Mouse (Mus musculus) neural tube, embryonic 12.5 days (tissue): ENCODE data around the gene Duxbl3. TPM values are rescaled to one million over a fixed set of nuclear protein-coding genes. Genes with fewer than 3 reads are reported as not detected.

ENCODE experiments used
- ATAC-seq: fragments of 200-750 bp; cut with Nextera tagmentation; 2 replicates; pipeline ENCODE4 v1.8.0; 2017; ENCODE audit warnings: low read depth, mild to moderate bottlenecking, moderate TSS enrichment, moderate library complexity; ENCODE audit not compliant: low FRiP score
- H3K27ac ChIP-seq: fragments of 300-500 bp; sonication (generic); 2 replicates; pipeline ENCODE4 v1.5.1; 2016
- H3K27me3 ChIP-seq: fragments of 300-500 bp; sonication (generic); replicated peaks from 2 replicates; pipeline ENCODE4 v1.6.1; 2016; ENCODE audit warnings: mild to moderate bottlenecking
- H3K36me3 ChIP-seq: fragments of 300-500 bp; sonication (generic); 2 replicates; pipeline ENCODE4 v1.6.1; 2016; ENCODE audit warnings: mild to moderate bottlenecking
- H3K4me1 ChIP-seq: fragments of 300-500 bp; sonication (generic); 2 replicates; pipeline ENCODE4 v1.6.1; 2016
- H3K4me2 ChIP-seq: fragments of 300-500 bp; sonication (generic); replicated peaks from 2 replicates; pipeline ENCODE4 v1.6.1; 2016; ENCODE audit warnings: mild to moderate bottlenecking
- H3K4me3 ChIP-seq: fragments of 300-500 bp; sonication (generic); 2 replicates; pipeline ENCODE4 v1.5.1; 2016
- H3K9ac ChIP-seq: fragments of 300-500 bp; sonication (generic); 2 replicates; pipeline ENCODE4 v1.6.1; 2016; ENCODE audit warnings: mild to moderate bottlenecking
- H3K9me3 ChIP-seq: fragments of 300-500 bp; sonication (generic); 2 replicates; pipeline ENCODE4 v1.6.1; 2016; ENCODE audit warnings: mild to moderate bottlenecking
- WGBS: fragments of 180-500 bp; shearing (Covaris S2); methylation state at CpG from one replicate; pipeline ENCODE4 v1.1.7; 2016; 5-methylcytosine and 5-hydroxymethylcytosine counted together
- polyA plus RNA-seq: library from polyadenylated mRNA; unstranded; fragments of >200 nt; fragmentation: Nextera tagmentation; extraction: Ambion mirVana; gene quantifications from 2 replicates; pipeline ENCODE4 v1.2.1, GENCODE M21; 2016

The Duxbl3 gene
- polyA plus RNA-seq, 1 experiment from 2014 or later: 4.4 TPM

DNA sequence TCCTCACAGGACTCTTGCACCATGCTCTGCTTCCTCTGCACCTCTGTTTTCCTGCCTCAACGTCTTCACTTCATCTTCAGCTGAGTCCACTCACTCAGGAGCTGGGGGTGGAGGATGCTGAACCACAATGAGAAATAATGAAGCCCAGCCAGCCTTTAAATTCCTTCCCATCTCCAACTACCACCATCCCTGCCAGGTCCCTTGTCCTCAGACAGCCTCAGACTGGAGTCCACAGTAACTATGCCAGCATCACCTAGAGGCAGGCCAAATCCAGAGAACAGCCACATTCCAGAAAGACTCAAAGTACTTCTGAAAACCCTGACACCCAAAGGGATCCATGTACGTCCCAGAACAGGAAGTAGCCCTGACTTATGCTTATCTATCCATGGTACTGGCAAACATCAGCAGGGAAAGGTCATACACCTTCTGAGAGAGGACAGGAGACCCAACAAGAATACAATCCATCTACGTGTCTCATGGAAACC lies 58.5 kb downstream of the Duxbl3 start:
- H3K27me3 ChIP-seq: no peaks in the 10 kb centered on the region
- no peaks in the 10 kb centered on the region for H3K36me3 ChIP-seq
- no peak overlapping the region for H3K4me3 ChIP-seq
- 86% methylated on average over 3 of the region's 3 CpGs for WGBS
- no peak overlapping the region for H3K9ac ChIP-seq
- no peaks in the 10 kb centered on the region for H3K4me1 ChIP-seq
- no peak overlapping the region for H3K4me2 ChIP-seq
- H3K9me3 ChIP-seq: no peaks in the 10 kb centered on the region
- no peak overlapping the region for H3K27ac ChIP-seq
- no peak for ATAC-seq

Other genes starting within 250 kb of the Duxbl3 start
- gene Gm9780, start 215.3 kb upstream of the Duxbl3 start, polyA plus RNA-seq: 0.64 and 2.6 TPM in 2 replicates
- gene Tmem254c, start 190.6 kb upstream of the Duxbl3 start, polyA plus RNA-seq: 17.6 and 19.4 TPM in 2 replicates
- gene Cphx2, start 176.4 kb upstream of the Duxbl3 start, polyA plus RNA-seq: not detected in 2 replicates
- not detected in 2 replicates for gene Cphx3, start 175.7 kb upstream of the Duxbl3 start, polyA plus RNA-seq
- gene Duxbl2, start 139.6 kb upstream of the Duxbl3 start, polyA plus RNA-seq: 1.6 and 4.7 TPM in 2 replicates
- 1.1 and 2.4 TPM in 2 replicates for gene Plac9b, start 75.5 kb upstream of the Duxbl3 start, polyA plus RNA-seq
- 19.0 and 21.4 TPM in 2 replicates for gene Tmem254b, start 50.9 kb upstream of the Duxbl3 start, polyA plus RNA-seq